Mouse (Mus musculus) brain, embryonic 14.5 days (tissue): ENCODE measurements at regions not wholly inside any gene's neighbourhood (a gene's known extent, or its start where the extent isn't known, plus 50 kb on each side); places are given as distances from the start of the nearest gene placed in this dataset.

Experiments used
- CTCF ChIP-seq: fragments of 200-500 bp; IDR thresholded peaks from 2 replicates; pipeline ENCODE4 v1.5.1; 2012; ENCODE audit warnings: inconsistent platforms, mild to moderate bottlenecking, moderate library complexity, borderline replicate concordance; ENCODE audit not compliant: insufficient read depth, insufficient read length; ENCODE audit errors: extremely low read depth
- POLR2A ChIP-seq: fragments of 200-500 bp; IDR thresholded peaks from 2 replicates; pipeline ENCODE4 v1.6.1; 2012; ENCODE audit warnings: mild to moderate bottlenecking, inconsistent platforms, borderline replicate concordance; ENCODE audit not compliant: poor library complexity, insufficient read depth, insufficient read length, severe bottlenecking; ENCODE audit errors: extremely low read depth

- TF ChIP-seq POLR2A (no peak), CTCF (no peak)
Measured at GRCm38 (mm10) chr8:115544067-115544466, 163.5 kb downstream of the Maf start.
